Mouse (Mus musculus): ENCODE measurements at regions not wholly inside any gene's neighbourhood (a gene's known extent, or its start where the extent isn't known, plus 50 kb on each side); places are given as distances from the start of the nearest gene placed in this dataset.
A peak's percentile ranks its signal among the peaks of the same experiment; 100 is the strongest.

DNA sequence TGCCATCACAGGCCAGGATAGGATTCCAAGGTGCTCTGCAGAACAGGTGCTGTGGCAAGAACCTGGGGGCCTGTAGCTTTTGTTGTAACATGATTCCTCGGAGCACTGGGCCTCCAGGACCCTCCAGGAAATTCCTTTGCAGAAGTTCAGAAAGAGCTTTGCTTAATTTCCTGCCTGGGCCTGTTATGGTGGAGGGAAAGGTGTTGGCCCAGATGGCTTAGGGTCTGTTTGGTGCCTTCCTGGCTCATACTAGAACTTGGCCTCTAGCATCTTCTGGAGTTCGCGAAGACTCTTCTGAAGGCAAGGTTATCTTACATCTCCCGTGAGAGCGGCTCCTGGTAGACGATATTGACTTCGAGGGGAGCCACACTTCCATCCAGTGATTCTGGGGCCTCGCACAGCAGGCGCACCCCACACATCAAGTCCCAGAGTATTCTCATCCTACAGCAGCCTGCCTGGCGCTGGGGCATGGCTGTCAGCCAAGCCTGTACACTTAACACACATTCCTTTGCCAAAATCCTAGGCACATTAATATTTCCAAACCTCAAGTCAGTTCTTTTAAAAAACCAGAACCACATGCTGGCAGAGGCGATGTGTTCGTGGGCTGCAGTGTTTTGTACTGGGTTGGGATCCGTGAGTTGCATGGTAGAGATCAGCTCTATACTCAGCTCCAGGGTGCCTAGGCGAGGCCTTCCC, 54.5 kb upstream of the Cxcl14 start:
- H3K27ac ChIP-seq: peak overlapping the region; percentile 23; the same call in 1 of the 2 replicates
- H3K4me3 ChIP-seq: no peak overlapping the region
- TF ChIP-seq CTCF (conservative IDR thresholded peaks at IDR 0.05): no peak
- DNase-seq (ENCODE audit: low spot score in 2 of 2): peak; percentile 46 to 51

DNA sequence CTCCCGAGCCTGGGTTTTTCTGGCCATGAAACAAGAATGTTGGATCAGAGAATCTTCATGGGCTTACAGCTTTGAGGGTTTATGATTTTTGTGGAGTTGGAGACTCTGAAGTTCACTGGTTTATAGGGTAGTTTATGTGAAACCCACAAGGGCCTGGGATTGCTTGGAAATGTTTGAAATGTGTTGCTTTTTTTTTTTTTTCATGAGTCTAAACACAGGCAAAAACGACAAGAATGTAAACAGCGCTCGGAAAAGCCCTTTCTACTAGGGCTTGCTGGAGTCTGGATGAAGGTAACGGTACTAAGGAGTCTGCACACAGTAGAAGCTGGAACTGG, 55.0 kb upstream of the Cxcl14 start:
- DNase-seq (ENCODE audit: low spot score in 2 of 2): no peak
- no peak overlapping the region for H3K4me3 ChIP-seq
- peak overlapping the region; percentile 23; the same call in 1 of the 2 replicates for H3K27ac ChIP-seq
- TF ChIP-seq CTCF (conservative IDR thresholded peaks at IDR 0.05): no peak

DNA sequence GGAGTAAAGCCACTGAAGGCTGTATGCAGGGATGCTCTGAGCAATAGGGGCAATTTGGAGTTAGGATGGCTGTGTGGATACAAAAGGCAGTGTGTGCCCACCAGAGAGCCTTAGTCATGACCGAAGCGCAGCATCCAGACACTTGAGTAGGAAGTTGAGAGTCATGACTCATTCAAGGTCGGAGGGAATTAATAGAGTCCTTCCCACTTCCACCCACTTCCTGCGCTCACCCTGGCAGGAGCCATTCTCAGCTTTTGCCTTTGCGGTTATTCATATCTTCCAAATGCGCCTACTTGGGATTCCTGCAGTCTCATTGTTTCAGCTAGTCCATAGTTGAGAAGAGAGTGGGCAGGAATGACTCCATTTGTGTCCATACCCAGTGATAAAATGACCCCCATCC, 56.1 kb upstream of the Cxcl14 start:
- TF ChIP-seq CTCF (conservative IDR thresholded peaks at IDR 0.05): no peak
- DNase-seq (ENCODE audit: low spot score in 2 of 2): peak in 1 of 2 experiments; percentile 18

DNA sequence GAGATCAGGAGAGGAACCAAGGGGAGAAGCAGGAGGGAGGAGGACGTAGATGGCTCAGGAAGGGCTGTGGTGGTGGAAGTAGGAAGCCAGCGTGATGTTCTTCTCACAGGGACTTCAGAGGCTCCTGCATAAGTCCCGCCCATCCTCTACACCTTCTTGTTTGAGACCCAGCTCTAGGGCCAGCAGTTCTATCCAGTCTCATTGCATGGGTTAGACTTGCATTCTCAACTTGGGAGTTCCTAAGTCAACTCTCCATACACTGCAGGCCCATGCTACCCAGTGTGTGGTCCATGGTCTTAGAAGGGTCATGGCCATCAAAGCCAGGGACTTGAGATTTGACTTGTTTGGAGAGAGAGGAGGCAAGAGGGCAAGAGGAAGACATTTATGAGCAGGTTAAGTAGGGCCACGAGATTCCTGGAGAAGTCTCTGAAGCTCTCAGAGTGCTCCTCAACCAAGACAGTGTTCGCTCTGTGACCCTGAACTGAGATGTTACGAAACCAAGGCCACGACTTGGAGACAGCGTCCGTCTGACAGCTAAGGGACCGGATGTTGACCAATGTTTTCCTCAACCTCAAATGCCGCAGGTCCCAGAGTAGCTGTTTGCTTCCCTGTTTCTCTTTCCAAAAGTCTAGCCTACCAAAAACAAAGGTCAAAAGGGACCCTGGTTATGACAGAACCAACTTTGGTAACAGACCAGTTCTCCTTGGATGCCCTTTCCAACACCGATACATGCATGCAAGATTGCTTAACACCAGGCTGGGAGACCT, 56.7 kb upstream of the Cxcl14 start:
- no peak overlapping the region for H3K4me3 ChIP-seq
- DNase-seq (ENCODE audit: low spot score in 2 of 2): no peak
- no peak overlapping the region for H3K27ac ChIP-seq
- TF ChIP-seq CTCF (conservative IDR thresholded peaks at IDR 0.05): no peak

More for the DNA sequence above, 56.1 kb upstream of the Cxcl14 start:
- Histone ChIP-seq H3K27ac (no peak overlapping the region), H3K4me3 (no peak overlapping the region)

DNA sequence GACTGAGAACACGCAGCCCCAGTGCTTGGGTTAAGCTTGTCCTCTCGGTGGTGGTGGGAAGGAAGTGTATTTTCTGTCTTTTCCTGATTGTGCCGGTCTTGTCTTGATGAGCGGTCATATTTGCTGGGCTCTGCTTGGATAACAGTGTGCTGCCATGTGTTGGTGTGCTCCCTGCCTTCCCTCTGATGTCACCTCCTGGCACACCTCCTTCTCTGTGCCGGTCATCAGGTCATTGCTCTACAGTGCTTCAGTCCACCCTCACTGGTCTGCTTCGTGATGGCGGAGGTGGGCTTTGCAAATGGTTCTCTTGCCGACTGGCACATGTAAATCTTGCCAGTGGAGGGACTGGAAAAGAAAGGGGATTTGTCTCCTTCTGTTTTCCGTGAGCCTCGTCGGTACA, 57.6 kb upstream of the Cxcl14 start:
- H3K27ac ChIP-seq: no peak overlapping the region
- TF ChIP-seq CTCF (conservative IDR thresholded peaks at IDR 0.05): no peak
- no peak overlapping the region for H3K4me3 ChIP-seq
- no peak for DNase-seq (ENCODE audit: low spot score in 2 of 2)

DNA sequence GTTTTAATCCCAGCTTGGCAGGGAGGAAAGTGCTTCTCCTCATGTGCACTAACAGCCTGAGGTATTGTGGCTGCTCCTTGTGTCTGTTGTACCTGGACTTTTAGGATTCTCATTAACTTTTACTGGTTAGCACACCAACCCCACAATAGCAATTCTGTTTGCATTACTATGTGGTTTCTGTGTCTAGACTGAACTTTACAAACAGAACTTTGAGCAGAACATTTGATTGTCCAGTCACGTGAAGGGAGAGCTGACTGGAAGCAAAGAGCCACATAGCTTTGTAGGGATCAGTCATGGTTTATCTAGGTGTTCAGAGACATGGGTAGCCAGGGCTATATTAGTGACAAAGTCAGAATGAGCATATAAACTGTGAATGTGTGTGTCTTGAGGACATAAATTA, 58.3 kb upstream of the Cxcl14 start:
- Histone ChIP-seq H3K27ac (no peak overlapping the region), H3K4me3 (no peak overlapping the region)
- no peak for TF ChIP-seq CTCF (conservative IDR thresholded peaks at IDR 0.05)
- DNase-seq (ENCODE audit: low spot score in 2 of 2): no peak

DNA sequence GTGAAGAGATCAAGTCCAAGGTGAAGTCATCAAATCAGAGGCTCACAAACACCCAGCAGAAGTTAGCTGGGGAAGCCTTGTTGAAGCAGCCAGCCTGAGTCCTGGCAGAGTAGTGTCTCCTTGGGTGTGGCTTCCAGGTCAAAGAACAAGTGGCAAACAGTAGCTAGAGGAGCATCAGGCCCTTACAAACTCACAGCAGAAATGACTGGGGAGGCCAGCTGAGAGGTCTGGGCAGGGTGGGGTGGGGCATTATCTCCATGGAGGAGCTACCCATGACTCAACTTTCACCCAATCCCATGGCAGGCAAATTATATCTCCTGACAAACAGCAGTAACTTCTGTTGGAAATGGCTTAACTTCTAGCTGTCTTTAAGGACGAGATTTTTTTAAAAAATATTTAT, 60.6 kb upstream of the Cxcl14 start:
- Histone ChIP-seq H3K4me3 (no peak overlapping the region), H3K27ac (no peak overlapping the region)
- TF ChIP-seq CTCF (conservative IDR thresholded peaks at IDR 0.05): no peak
- DNase-seq (ENCODE audit: low spot score in 2 of 2): no peak

DNA sequence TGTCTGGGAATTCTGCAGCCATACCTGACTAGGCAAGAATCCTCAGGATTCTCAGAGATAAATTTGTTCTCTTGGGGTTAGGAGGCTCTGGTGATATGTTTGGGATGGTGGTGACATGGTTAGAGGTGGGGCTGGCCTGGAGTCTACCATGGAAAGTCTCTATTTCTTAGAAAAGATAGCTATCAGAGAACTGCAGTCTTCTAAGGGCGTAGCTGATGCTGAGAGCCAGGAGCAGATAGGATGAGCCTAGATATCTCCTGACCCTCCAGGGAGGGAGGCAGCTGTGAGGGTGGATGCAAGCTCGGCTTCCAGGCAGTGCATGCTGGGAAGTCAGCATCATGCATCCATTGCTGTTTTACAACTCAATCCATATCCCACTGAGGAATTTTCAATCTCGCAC, 61.6 kb upstream of the Cxcl14 start:
- Histone ChIP-seq H3K4me3 (no peak overlapping the region), H3K27ac (no peak overlapping the region)
- DNase-seq (ENCODE audit: low spot score in 2 of 2): no peak
- no peak for TF ChIP-seq CTCF (conservative IDR thresholded peaks at IDR 0.05)

DNA sequence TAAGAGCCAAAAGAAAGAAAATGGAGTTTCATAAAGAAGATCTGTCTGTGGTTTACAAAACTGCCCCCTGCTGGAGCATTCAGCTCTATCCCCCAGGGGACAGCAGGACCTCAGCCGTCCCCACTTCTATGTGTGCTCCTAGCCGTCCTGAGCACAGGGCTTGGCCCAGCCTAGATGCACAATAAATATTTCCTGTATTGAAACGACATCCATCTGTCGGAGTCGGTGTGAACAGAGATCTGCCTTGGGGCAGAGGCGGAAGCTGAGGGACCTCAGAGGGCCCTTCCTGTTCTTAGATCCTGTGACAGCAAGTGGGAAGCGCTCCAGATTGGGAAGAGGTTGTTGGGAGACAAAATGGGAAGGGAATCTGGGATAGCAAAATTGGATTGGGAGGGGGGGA, 62.5 kb upstream of the Cxcl14 start:
- no peak overlapping the region for H3K27ac ChIP-seq
- peak; percentile 50 for TF ChIP-seq CTCF (conservative IDR thresholded peaks at IDR 0.05)
- no peak for DNase-seq (ENCODE audit: low spot score in 2 of 2)
- no peak overlapping the region for H3K4me3 ChIP-seq

DNA sequence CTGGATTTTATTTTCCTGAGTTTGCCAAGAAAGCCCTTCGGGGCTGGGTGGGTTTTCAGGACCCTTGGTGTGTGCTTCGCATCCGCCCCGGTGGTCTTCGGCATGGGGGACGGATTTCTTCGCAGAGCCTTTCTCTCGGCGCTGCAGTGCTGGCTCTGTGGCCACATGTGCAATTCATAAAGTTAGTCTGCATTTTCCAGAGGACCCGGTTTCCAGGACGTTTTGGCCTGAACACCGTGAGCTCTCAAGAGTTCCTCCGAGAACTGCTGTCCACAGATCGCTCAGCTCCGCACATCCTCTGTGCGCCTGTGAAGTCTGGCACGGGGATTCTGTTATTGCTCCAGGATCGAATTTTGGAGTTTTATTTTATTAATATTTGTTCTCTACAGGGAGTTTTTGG, 63.2 kb upstream of the Cxcl14 start:
- Histone ChIP-seq H3K27ac (no peak overlapping the region), H3K4me3 (no peak overlapping the region)
- TF ChIP-seq CTCF (conservative IDR thresholded peaks at IDR 0.05): no peak
- DNase-seq (ENCODE audit: low spot score in 2 of 2): no peak

DNA sequence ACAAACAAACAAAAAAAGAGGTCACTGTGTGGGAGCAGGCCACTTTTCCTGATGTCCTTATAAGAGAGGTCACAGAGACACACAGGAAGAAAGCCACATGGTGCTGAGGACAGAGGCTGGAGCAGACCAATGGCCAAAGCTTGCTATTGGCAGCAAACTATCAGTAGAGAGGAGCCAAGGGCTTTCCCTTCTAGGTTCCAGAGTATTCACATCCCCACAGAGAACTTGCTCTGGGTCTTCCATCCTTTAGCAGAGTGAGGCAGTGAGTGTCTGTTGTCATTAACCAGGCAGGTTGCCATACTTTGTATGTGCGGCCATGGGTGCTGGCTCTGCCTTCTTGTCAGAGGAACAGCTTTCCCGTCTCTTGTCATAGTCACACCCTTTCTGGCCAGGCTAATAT, 64.5 kb upstream of the Cxcl14 start:
- TF ChIP-seq CTCF (conservative IDR thresholded peaks at IDR 0.05): no peak

DNA sequence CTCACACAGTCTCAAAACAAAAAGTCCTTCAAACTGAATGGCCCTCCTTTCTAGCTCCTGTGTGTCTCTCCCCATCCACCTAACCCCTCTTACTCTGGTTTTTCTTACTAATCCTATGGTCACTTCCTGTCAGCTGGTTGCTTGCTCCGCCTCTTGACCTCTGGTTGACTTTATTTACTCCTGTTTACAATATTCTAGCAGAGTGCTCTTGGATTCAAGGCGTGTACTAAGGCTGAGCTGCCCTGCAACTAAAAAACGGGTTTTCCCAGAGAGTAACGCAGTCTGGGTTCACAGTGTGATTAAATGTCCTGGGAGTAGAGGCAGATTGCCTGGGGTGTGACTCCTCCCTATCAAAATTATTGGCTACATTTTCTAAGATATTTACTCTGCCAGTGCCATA, 64.2 kb upstream of the Gm3045 start:
- Histone ChIP-seq H3K4me3 (no peak overlapping the region), H3K27ac (no peak overlapping the region)
- no peak for TF ChIP-seq CTCF (conservative IDR thresholded peaks at IDR 0.05)
- DNase-seq (ENCODE audit: low spot score in 2 of 2): no peak

More for the DNA sequence above, 64.5 kb upstream of the Cxcl14 start:
- DNase-seq (ENCODE audit: low spot score in 2 of 2): no peak
- Histone ChIP-seq H3K27ac (no peak overlapping the region), H3K4me3 (no peak overlapping the region)

DNA sequence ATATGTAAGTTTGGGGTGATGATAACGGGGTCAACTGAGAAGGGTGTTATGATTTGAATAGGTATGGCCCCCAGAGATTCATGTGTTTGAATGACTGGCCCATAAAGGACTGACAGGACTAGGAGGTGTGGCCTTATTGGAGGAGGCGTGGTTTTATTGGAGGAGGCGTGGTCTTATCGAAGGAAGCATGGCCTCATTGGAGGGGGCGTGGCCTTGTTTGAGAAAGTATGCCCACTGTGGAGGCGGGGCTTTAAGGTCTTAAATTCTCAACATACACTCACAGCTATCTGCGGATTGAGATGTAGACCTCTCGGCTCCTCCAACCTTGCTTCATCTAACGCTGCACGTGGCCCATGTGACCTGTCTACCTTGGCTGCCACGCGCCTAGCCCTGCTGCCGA, 63.7 kb upstream of the Gm3045 start:
- no peak for TF ChIP-seq CTCF (conservative IDR thresholded peaks at IDR 0.05)
- DNase-seq (ENCODE audit: low spot score in 2 of 2): no peak
- H3K4me3 ChIP-seq: no peak overlapping the region
- no peak overlapping the region for H3K27ac ChIP-seq

DNA sequence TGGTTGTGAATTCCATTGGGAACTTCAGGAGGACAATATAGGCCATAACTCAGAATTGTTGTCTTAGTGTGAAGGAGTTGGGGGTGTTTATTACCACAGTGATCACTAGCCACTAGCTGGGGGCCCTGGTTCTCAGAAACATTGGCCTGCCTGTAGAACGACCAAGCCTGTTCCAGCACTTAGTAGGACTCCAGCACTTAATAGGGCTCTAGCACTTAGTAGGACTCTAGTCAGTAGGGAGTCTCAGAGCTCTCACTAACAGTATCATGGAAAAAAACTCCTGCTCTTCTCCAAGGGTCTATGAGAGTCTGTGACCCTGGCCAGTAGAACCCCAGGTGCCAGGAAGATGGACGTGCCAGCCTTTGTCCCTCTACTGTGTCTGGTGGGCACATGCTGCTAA, 56.8 kb upstream of the Gm3045 start:
- Histone ChIP-seq H3K4me3 (no peak overlapping the region), H3K27ac (no peak overlapping the region)
- no peak for DNase-seq (ENCODE audit: low spot score in 2 of 2)
- no peak for TF ChIP-seq CTCF (conservative IDR thresholded peaks at IDR 0.05)

All from layer of hippocampus, adult 2 months (tissue).